Mouse (Mus musculus) liver, embryonic 14.5 days (tissue): Measurements from ENCODE around the gene Man2b1. TPM values are rescaled to one million over a fixed set of nuclear protein-coding genes. Genes with fewer than 3 reads are reported as not detected.

Experiments
- ATAC-seq: fragments of 200-750 bp; cut with Nextera tagmentation; 2 replicates; pipeline ENCODE4 v1.8.0; 2017; ENCODE audit warnings: moderate number of reproducible peaks, mild to moderate bottlenecking, moderate library complexity; ENCODE audit not compliant: insufficient read depth
- DNase-seq, 3 experiments: peaks; one replicate each; pipeline ENCODE4 v3.0.0-alpha.2; 2012 to 2013; ENCODE audit warnings: low read depth in 3 of 3, low spot score in 3 of 3
- H3K27ac ChIP-seq: fragments of 300-500 bp; sonication (generic); 2 replicates; pipeline ENCODE4 v1.5.1; 2014; ENCODE audit warnings: moderate library complexity, mild to moderate bottlenecking, control low read depth, inconsistent platforms
- H3K27me3 ChIP-seq: fragments of 300-500 bp; sonication (generic); 2 replicates; pipeline ENCODE4 v1.6.1; 2014; ENCODE audit warnings: mild to moderate bottlenecking, low read length, moderate library complexity; ENCODE audit not compliant: control insufficient read depth, insufficient read depth
- H3K36me3 ChIP-seq: fragments of 300-500 bp; sonication (generic); replicated peaks from 2 replicates; pipeline ENCODE4 v1.6.1; 2014; ENCODE audit warnings: low read depth; ENCODE audit not compliant: control insufficient read depth, insufficient read depth
- H3K4me1 ChIP-seq, 2 experiments: fragments of 200-500 bp in 1 of 2; fragments of 300-500 bp in 1 of 2; sonication (generic) in 1 of 2; replicated peaks; 2 replicates each; pipeline ENCODE4 v1.6.1; 2012 to 2014; ENCODE audit warnings: antibody characterized with exemption in 1 of 2, inconsistent platforms in 1 of 2, low read length in 1 of 2; ENCODE audit not compliant: control insufficient read depth in 2 of 2, insufficient read depth in 2 of 2
- H3K4me2 ChIP-seq: fragments of 300-500 bp; sonication (generic); 2 replicates; pipeline ENCODE4 v1.6.1; 2014; ENCODE audit warnings: low read depth, mild to moderate bottlenecking, control low read depth, moderate library complexity
- H3K4me3 ChIP-seq, 2 experiments: fragments of 200-500 bp in 1 of 2; fragments of 300-500 bp in 1 of 2; sonication (generic) in 1 of 2; 2 replicates each; pipeline ENCODE4 v1.5.1; 2012 to 2014; ENCODE audit warnings: low read depth in 2 of 2, low read length in 2 of 2, mild to moderate bottlenecking in 2 of 2, control low read depth in 1 of 2, inconsistent platforms in 1 of 2, moderate library complexity in 1 of 2; ENCODE audit not compliant: insufficient read depth in 1 of 2
- H3K9ac ChIP-seq: fragments of 300-500 bp; sonication (generic); replicated peaks from 2 replicates; pipeline ENCODE4 v1.6.1; 2014; ENCODE audit warnings: mild to moderate bottlenecking, control low read depth, moderate library complexity
- H3K9me3 ChIP-seq: fragments of 300-500 bp; sonication (generic); 2 replicates; pipeline ENCODE4 v1.6.1; 2016; ENCODE audit warnings: low read length, mixed read lengths; ENCODE audit not compliant: control insufficient read depth
- CTCF ChIP-seq: IDR thresholded peaks from 2 replicates; pipeline ENCODE4 v1.5.1; 2016; ENCODE audit warnings: antibody characterized with exemption, low read depth, control low read depth
- EP300 ChIP-seq: IDR thresholded peaks from 2 replicates; pipeline ENCODE4 v1.6.1; 2016; ENCODE audit warnings: antibody characterized with exemption, low read depth
- WGBS: fragments of 180-500 bp; shearing (Covaris S2); extraction: QIAGEN DNeasy Blood & Tissue Kit; methylation state at CpG from one replicate; pipeline ENCODE4 v1.1.7; 2014; ENCODE audit not compliant: insufficient replicate concordance; 5-methylcytosine and 5-hydroxymethylcytosine counted together
- polyA plus RNA-seq, 2 experiments: library from polyadenylated mRNA; depleted of rRNA in 1 of 2; stranded (reverse) in 1 of 2; unstranded in 1 of 2; fragments of >200 nt; fragmentation: Nextera tagmentation in 1 of 2; extraction: Ambion mirVana in 1 of 2; gene quantifications; 2 replicates each; pipeline versions ENCODE4 v1.2.1 to v1.2.3; 2012 to 2014

Man2b1 gene
- polyA plus RNA-seq, 2 experiments = 17.2 to 19.5 TPM

GRCm38 (mm10) chr8:85084633-85085032 is 1.6 kb downstream of the Man2b1 start:
- Histone ChIP-seq H3K9ac (no peak overlapping the region), H3K9me3 (no peaks in the 10 kb centered on the region), H3K4me3 (peak overlapping the region in 1 of 2 experiments; percentile 9; a peak in 1 of 4 replicates), H3K27ac (no peak overlapping the region), H3K36me3 (no peaks in the 10 kb centered on the region; the same call in none of the 2 replicates), H3K4me2 (peak overlapping the region; percentile 89; the same call in 1 of the 2 replicates), H3K27me3 (no peaks in the 10 kb centered on the region), H3K4me1 (peaks cover 10 to 25% of the 10 kb centered on the region in 2 experiments)
- DNase-seq = no peak
- TF ChIP-seq EP300 (no peak), CTCF (no peak)
- 42% methylated on average over 8 of the region's 8 CpGs for WGBS
- no peak for ATAC-seq

- no peak for TF ChIP-seq EP300
- TF ChIP-seq CTCF = peak; percentile 26; the same call in 1 of the 2 replicates
- H3K27ac ChIP-seq = no peak overlapping the region
- H3K4me2 ChIP-seq = no peak overlapping the region
- ATAC-seq = no peak
- H3K27me3 ChIP-seq = no peaks in the 10 kb centered on the region
- no peak for DNase-seq
- H3K4me1 ChIP-seq = peaks cover 10 to 22% of the 10 kb centered on the region in 2 experiments
- no peaks in the 10 kb centered on the region; the same call in none of the 2 replicates for H3K36me3 ChIP-seq
- WGBS = 66% methylated on average over 3 of the region's 3 CpGs
- no peak overlapping the region for H3K4me3 ChIP-seq
- H3K9ac ChIP-seq = no peak overlapping the region
- no peaks in the 10 kb centered on the region for H3K9me3 ChIP-seq
Measured at GRCm38 (mm10) chr8:85086238-85086637, 3.2 kb downstream of the Man2b1 start.

GRCm38 (mm10) chr8:85088771-85089170 is 5.7 kb downstream of the Man2b1 start:
- H3K36me3 ChIP-seq = no peaks in the 10 kb centered on the region; the same call in none of the 2 replicates
- ATAC-seq (no peak), DNase-seq (no peak)
- H3K9ac ChIP-seq = no peak overlapping the region
- no peak overlapping the region for H3K4me2 ChIP-seq
- no peak for TF ChIP-seq EP300
- TF ChIP-seq CTCF = no peak
- 56% methylated on average over 2 of the region's 2 CpGs for WGBS
- H3K4me1 ChIP-seq = peaks cover 2 to 7% of the 10 kb centered on the region in 2 experiments; a peak in 2 of 4 replicates
- H3K27ac ChIP-seq = no peak overlapping the region
- no peaks in the 10 kb centered on the region for H3K27me3 ChIP-seq
- no peaks in the 10 kb centered on the region for H3K9me3 ChIP-seq
- no peak overlapping the region for H3K4me3 ChIP-seq

- ATAC-seq = no peak
- Histone ChIP-seq H3K9ac (no peak overlapping the region), H3K4me3 (no peak overlapping the region), H3K4me2 (no peak overlapping the region), H3K27ac (no peak overlapping the region), H3K4me1 (no peaks in the 10 kb centered on the region), H3K36me3 (no peaks in the 10 kb centered on the region; the same call in none of the 2 replicates), H3K9me3 (no peaks in the 10 kb centered on the region), H3K27me3 (no peaks in the 10 kb centered on the region)
- 80% methylated on average over 11 of the region's 11 CpGs for WGBS
- TF ChIP-seq CTCF (no peak), EP300 (no peak)
- no peak for DNase-seq
Measured at GRCm38 (mm10) chr8:85090856-85091255, 7.8 kb downstream of the Man2b1 start.

GRCm38 (mm10) chr8:85091526-85092090 is 8.5 kb downstream of the Man2b1 start:
- Histone ChIP-seq H3K27ac (no peak overlapping the region), H3K4me3 (no peak overlapping the region), H3K36me3 (no peaks in the 10 kb centered on the region; the same call in none of the 2 replicates), H3K9me3 (no peaks in the 10 kb centered on the region), H3K27me3 (no peaks in the 10 kb centered on the region), H3K4me1 (no peaks in the 10 kb centered on the region), H3K9ac (no peak overlapping the region), H3K4me2 (no peak overlapping the region)
- 67% methylated on average over 21 of the region's 21 CpGs for WGBS
- DNase-seq (no peak), ATAC-seq (no peak)
- no peak for TF ChIP-seq EP300
- TF ChIP-seq CTCF = no peak
